Mouse (Mus musculus): ENCODE measurements around the gene Gpr6. TPM values are rescaled to one million over a fixed set of nuclear protein-coding genes. Genes with fewer than 3 reads are reported as not detected.

Gpr6 gene
- 3.3 and 4.4 TPM in 2 replicates for polyA plus RNA-seq (2015; fragmentation: Nextera tagmentation; extraction: Ambion mirVana)

- Histone ChIP-seq H3K9ac (ENCODE audit: low read depth, low read length) (peak within 1 kb of the TSS; percentile 62), H3K27me3 (ENCODE audit: control insufficient read depth, insufficient read depth, low read depth, low read length) (peaks cover 6% of the 10 kb centered on the region), H3K27ac (ENCODE audit: low read length) (peak within 1 kb of the TSS; percentile 63), H3K4me3 (ENCODE audit: low read depth, low read length) (peak within 1 kb of the TSS; percentile 66), H3K9me3 (replicated peaks; ENCODE audit: control insufficient read depth, low read length, poor library complexity, severe bottlenecking) (no peaks in the 10 kb centered on the region), H3K36me3 (ENCODE audit: control insufficient read depth, insufficient read depth, low read length) (no peaks in the 10 kb centered on the region), H3K4me1 (ENCODE audit: control insufficient read depth, insufficient read depth, low read length) (peaks cover 9% of the 10 kb centered on the region), H3K4me2 (ENCODE audit: low read length) (peak within 1 kb of the TSS; percentile 97)
- under 1% methylated on average over 23 of the region's 23 CpGs for WGBS
- ATAC-seq: peak; percentile 84
Measured at GRCm38 (mm10) chr10:41072116-41072515, at the start of gene Gpr6. Gene Gpr6, minus strand, starts transcription at chr10:41072285.

DNA sequence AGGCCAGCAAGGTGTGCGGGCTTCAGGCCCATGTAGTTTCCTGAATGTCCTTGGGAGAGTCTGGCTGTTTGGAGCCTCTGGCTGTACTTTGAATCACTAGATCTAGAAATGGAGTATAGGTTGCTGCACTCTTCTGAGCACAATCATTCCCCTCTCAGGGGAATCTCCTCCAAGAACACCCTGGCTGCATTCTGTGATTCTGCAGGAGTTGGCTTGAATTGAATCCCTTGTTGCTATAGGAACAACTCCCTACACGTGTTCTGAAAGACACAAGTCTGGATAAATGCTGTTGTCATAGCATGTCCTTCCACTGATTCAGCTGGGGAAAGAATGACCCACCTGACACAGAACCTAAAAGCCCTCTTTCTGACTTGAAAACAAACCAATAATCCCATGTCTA is 28.0 kb upstream of the Gpr6 start:
- 44% methylated on average over 2 of the region's 2 CpGs for WGBS
- H3K4me3 ChIP-seq (ENCODE audit: low read depth, low read length): no peak overlapping the region
- H3K4me1 ChIP-seq (ENCODE audit: control insufficient read depth, insufficient read depth, low read length): peaks cover 14% of the 10 kb centered on the region
- 0 out of 2 replicates have a peak, but pooled peaks have one; percentile 25 for ATAC-seq
- H3K4me2 ChIP-seq (ENCODE audit: low read length): no peak overlapping the region
- H3K9me3 ChIP-seq (replicated peaks; ENCODE audit: control insufficient read depth, low read length, poor library complexity, severe bottlenecking): no peaks in the 10 kb centered on the region
- no peaks in the 10 kb centered on the region for H3K36me3 ChIP-seq (ENCODE audit: control insufficient read depth, insufficient read depth, low read length)
- no peak overlapping the region for H3K9ac ChIP-seq (ENCODE audit: low read depth, low read length)
- no peaks in the 10 kb centered on the region for H3K27me3 ChIP-seq (ENCODE audit: control insufficient read depth, insufficient read depth, low read depth, low read length)
- H3K27ac ChIP-seq (ENCODE audit: low read length): peak overlapping the region; percentile 57; the same call in 1 of the 2 replicates

- H3K27ac ChIP-seq (ENCODE audit: low read length): no peak overlapping the region; the same call in 1 of the 2 replicates
- no peak overlapping the region for H3K9ac ChIP-seq (ENCODE audit: low read depth, low read length)
- H3K9me3 ChIP-seq (replicated peaks; ENCODE audit: control insufficient read depth, low read length, poor library complexity, severe bottlenecking): no peaks in the 10 kb centered on the region
- H3K27me3 ChIP-seq (ENCODE audit: control insufficient read depth, insufficient read depth, low read depth, low read length): no peaks in the 10 kb centered on the region
- H3K36me3 ChIP-seq (ENCODE audit: control insufficient read depth, insufficient read depth, low read length): no peaks in the 10 kb centered on the region
- no peak overlapping the region for H3K4me3 ChIP-seq (ENCODE audit: low read depth, low read length)
- 82% methylated on average over 6 of the region's 6 CpGs for WGBS
- peak; percentile 80 for ATAC-seq
- peaks cover 14% of the 10 kb centered on the region for H3K4me1 ChIP-seq (ENCODE audit: control insufficient read depth, insufficient read depth, low read length)
- no peak overlapping the region for H3K4me2 ChIP-seq (ENCODE audit: low read length)
Measured at GRCm38 (mm10) chr10:41098137-41098536, 26.1 kb upstream of the Gpr6 start.

GRCm38 (mm10) chr10:41088852-41089251 is 16.8 kb upstream of the Gpr6 start:
- Histone ChIP-seq H3K4me2 (ENCODE audit: low read length) (no peak overlapping the region), H3K27ac (ENCODE audit: low read length) (no peak overlapping the region), H3K9me3 (replicated peaks; ENCODE audit: control insufficient read depth, low read length, poor library complexity, severe bottlenecking) (no peaks in the 10 kb centered on the region), H3K9ac (ENCODE audit: low read depth, low read length) (no peak overlapping the region), H3K4me1 (ENCODE audit: control insufficient read depth, insufficient read depth, low read length) (no peaks in the 10 kb centered on the region), H3K27me3 (ENCODE audit: control insufficient read depth, insufficient read depth, low read depth, low read length) (no peaks in the 10 kb centered on the region), H3K36me3 (ENCODE audit: control insufficient read depth, insufficient read depth, low read length) (no peaks in the 10 kb centered on the region), H3K4me3 (ENCODE audit: low read depth, low read length) (no peak overlapping the region)
- WGBS: 66% methylated on average over 7 of the region's 7 CpGs
- ATAC-seq: no peak

DNA sequence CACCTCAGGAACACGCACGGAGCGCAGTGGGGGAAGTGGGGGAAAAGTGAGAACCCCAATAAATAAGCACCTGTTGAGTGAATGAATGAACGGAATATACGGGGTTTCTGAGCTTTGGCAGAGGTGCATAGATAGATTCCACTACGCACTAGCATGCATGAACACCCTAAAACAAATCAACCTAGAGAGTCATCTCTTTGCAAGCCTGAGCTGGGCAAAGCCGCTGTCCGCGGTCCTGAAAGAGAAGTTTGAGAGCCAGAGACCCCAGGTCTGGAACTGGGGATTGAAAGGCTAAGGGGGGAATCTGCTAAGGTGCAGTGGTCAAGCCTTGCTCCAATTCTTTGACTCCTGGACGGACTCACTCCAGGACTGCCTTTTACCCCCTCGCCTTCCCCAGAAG is 389 bp downstream of the Gpr6 start:
- peaks cover 6% of the 10 kb centered on the region for H3K27me3 ChIP-seq (ENCODE audit: control insufficient read depth, insufficient read depth, low read depth, low read length)
- H3K4me2 ChIP-seq (ENCODE audit: low read length): peak overlapping the region; percentile 97
- H3K9me3 ChIP-seq (replicated peaks; ENCODE audit: control insufficient read depth, low read length, poor library complexity, severe bottlenecking): no peaks in the 10 kb centered on the region
- H3K4me3 ChIP-seq (ENCODE audit: low read depth, low read length): peak overlapping the region; percentile 66
- peaks cover 9% of the 10 kb centered on the region for H3K4me1 ChIP-seq (ENCODE audit: control insufficient read depth, insufficient read depth, low read length)
- WGBS: under 1% methylated on average over 11 of the region's 11 CpGs
- no peaks in the 10 kb centered on the region for H3K36me3 ChIP-seq (ENCODE audit: control insufficient read depth, insufficient read depth, low read length)
- H3K27ac ChIP-seq (ENCODE audit: low read length): peak overlapping the region; percentile 63; the same call in 1 of the 2 replicates
- H3K9ac ChIP-seq (ENCODE audit: low read depth, low read length): peak overlapping the region; percentile 62
- ATAC-seq: peak; percentile 26

- no peaks in the 10 kb centered on the region for H3K36me3 ChIP-seq (ENCODE audit: control insufficient read depth, insufficient read depth, low read length)
- peak overlapping the region; percentile 63 for H3K27ac ChIP-seq (ENCODE audit: low read length)
- H3K4me2 ChIP-seq (ENCODE audit: low read length): peak overlapping the region; percentile 97
- H3K9me3 ChIP-seq (replicated peaks; ENCODE audit: control insufficient read depth, low read length, poor library complexity, severe bottlenecking): no peaks in the 10 kb centered on the region
- H3K4me3 ChIP-seq (ENCODE audit: low read depth, low read length): peak overlapping the region; percentile 66
- 2% methylated on average over 68 of the region's 68 CpGs for WGBS
- peak overlapping the region; percentile 62 for H3K9ac ChIP-seq (ENCODE audit: low read depth, low read length)
- ATAC-seq: peak; percentile 83
- H3K4me1 ChIP-seq (ENCODE audit: control insufficient read depth, insufficient read depth, low read length): peaks cover 9% of the 10 kb centered on the region
- H3K27me3 ChIP-seq (ENCODE audit: control insufficient read depth, insufficient read depth, low read depth, low read length): peaks cover 6% of the 10 kb centered on the region
Measured at GRCm38 (mm10) chr10:41070693-41071651, 1.1 kb downstream of the Gpr6 start.

DNA sequence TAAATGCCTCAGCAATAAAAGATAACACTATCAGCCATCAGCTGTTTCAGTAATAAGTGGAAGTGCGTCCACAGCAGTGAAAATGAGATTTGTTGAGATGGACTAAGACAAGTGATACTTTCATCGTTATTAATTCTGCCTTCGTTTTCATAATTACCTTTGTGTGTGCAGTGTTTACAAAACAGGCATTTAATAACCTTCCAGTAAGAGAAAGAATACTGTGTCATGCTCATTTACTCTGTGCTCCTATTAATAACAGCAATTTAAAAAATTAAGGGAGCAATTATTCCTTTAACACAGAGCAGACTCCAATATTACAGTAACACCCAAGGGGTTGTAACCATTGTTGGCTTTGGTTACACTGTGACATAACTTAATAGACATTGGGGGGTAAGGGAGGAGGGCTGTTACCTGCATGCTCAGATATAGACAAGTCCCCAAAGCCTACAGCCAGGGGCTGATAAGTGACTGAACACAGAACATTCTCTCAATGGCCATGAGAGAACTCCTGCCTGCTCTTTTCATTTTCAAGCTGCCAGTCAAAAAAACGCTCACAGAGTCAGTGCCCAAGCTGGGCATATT is 11.7 kb downstream of the Gpr6 start:
- no peak for ATAC-seq
- H3K9me3 ChIP-seq (replicated peaks; ENCODE audit: control insufficient read depth, low read length, poor library complexity, severe bottlenecking): no peaks in the 10 kb centered on the region

GRCm38 (mm10) chr10:41055581-41055980 is 16.5 kb downstream of the Gpr6 start:
- H3K27me3 ChIP-seq (ENCODE audit: control insufficient read depth, insufficient read depth, low read depth, low read length): no peaks in the 10 kb centered on the region
- H3K4me3 ChIP-seq (ENCODE audit: low read depth, low read length): no peak overlapping the region
- no peaks in the 10 kb centered on the region for H3K4me1 ChIP-seq (ENCODE audit: control insufficient read depth, insufficient read depth, low read length)
- no peaks in the 10 kb centered on the region for H3K36me3 ChIP-seq (ENCODE audit: control insufficient read depth, insufficient read depth, low read length)
- no peaks in the 10 kb centered on the region for H3K9me3 ChIP-seq (replicated peaks; ENCODE audit: control insufficient read depth, low read length, poor library complexity, severe bottlenecking)
- H3K9ac ChIP-seq (ENCODE audit: low read depth, low read length): no peak overlapping the region
- no peak overlapping the region for H3K4me2 ChIP-seq (ENCODE audit: low read length)
- no peak overlapping the region for H3K27ac ChIP-seq (ENCODE audit: low read length)
- ATAC-seq: no peak
- WGBS: 65% methylated on average over 9 of the region's 9 CpGs

More for the DNA sequence above, 11.7 kb downstream of the Gpr6 start:
- WGBS: 53% methylated on average over 4 of the region's 4 CpGs
- Histone ChIP-seq H3K27ac (ENCODE audit: low read length) (no peak overlapping the region), H3K4me3 (ENCODE audit: low read depth, low read length) (no peak overlapping the region), H3K27me3 (ENCODE audit: control insufficient read depth, insufficient read depth, low read depth, low read length) (no peaks in the 10 kb centered on the region), H3K4me2 (ENCODE audit: low read length) (no peak overlapping the region), H3K4me1 (ENCODE audit: control insufficient read depth, insufficient read depth, low read length) (no peaks in the 10 kb centered on the region), H3K36me3 (ENCODE audit: control insufficient read depth, insufficient read depth, low read length) (no peaks in the 10 kb centered on the region), H3K9ac (ENCODE audit: low read depth, low read length) (no peak overlapping the region)

DNA sequence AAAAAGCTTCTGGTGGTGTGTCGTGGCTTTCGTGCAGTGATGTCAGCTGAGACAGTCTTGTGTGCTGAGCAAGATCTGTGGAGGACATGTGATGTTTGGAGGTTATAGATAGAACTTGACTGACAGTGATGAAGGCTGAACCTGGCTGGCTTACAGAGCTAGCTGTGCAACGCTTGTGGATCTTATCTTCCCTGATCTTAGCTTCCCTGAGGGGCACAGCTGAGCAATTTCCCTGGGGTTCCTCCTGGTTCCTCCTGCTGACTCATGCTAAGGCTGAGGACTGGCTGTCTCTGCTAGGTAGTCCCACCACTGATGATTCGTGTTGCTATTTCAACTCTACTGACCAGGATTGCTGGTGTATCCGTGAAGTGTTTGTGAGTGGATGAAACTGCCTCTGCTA is 18.1 kb downstream of the Gpr6 start:
- Histone ChIP-seq H3K4me3 (ENCODE audit: low read depth, low read length) (no peak overlapping the region), H3K36me3 (ENCODE audit: control insufficient read depth, insufficient read depth, low read length) (no peaks in the 10 kb centered on the region), H3K4me2 (ENCODE audit: low read length) (no peak overlapping the region), H3K27me3 (ENCODE audit: control insufficient read depth, insufficient read depth, low read depth, low read length) (no peaks in the 10 kb centered on the region), H3K9ac (ENCODE audit: low read depth, low read length) (no peak overlapping the region), H3K4me1 (ENCODE audit: control insufficient read depth, insufficient read depth, low read length) (no peaks in the 10 kb centered on the region), H3K27ac (ENCODE audit: low read length) (no peak overlapping the region), H3K9me3 (replicated peaks; ENCODE audit: control insufficient read depth, low read length, poor library complexity, severe bottlenecking) (no peaks in the 10 kb centered on the region)
- WGBS: 88% methylated on average over 5 of the region's 5 CpGs
- ATAC-seq: no peak
